Mouse (Mus musculus) CH12.LX (cell line): ENCODE results near the gene Zfp575. TPM values are rescaled to one million over a fixed set of nuclear protein-coding genes. Genes with fewer than 3 reads are reported as not detected.

Source experiments
- DNase-seq: peaks from one replicate; pipeline ENCODE4 v3.0.0-alpha.2; 2013; ENCODE audit errors: extremely low read depth
- H3K27ac ChIP-seq: 2 replicates; pipeline ENCODE4 v1.5.1; 2012; ENCODE audit warnings: low read depth, mild to moderate bottlenecking, control low read depth, moderate library complexity; ENCODE audit not compliant: insufficient read depth
- H3K27me3 ChIP-seq: replicated peaks from 2 replicates; pipeline ENCODE3; 2012; ENCODE audit warnings: inconsistent platforms
- H3K36me3 ChIP-seq, 2 experiments: replicated peaks in 1 of 2; 2 replicates each; pipeline versions ENCODE3 to v1.6.1; 2012; ENCODE audit warnings: inconsistent platforms in 1 of 2, low read length in 1 of 2, mild to moderate bottlenecking in 1 of 2, mixed read lengths in 1 of 2, moderate library complexity in 1 of 2; ENCODE audit not compliant: control insufficient read depth in 1 of 2, insufficient read depth in 1 of 2
- H3K4me1 ChIP-seq, 2 experiments: 2 replicates each; pipeline ENCODE4 v1.6.1; 2012; ENCODE audit warnings: inconsistent platforms in 1 of 2, moderate library complexity in 1 of 2; ENCODE audit not compliant: insufficient read depth in 2 of 2, control insufficient read depth in 1 of 2
- H3K4me2 ChIP-seq: 2 replicates; pipeline ENCODE4 v1.6.1; 2012; ENCODE audit warnings: low read depth, mild to moderate bottlenecking, control low read depth; ENCODE audit not compliant: poor library complexity, insufficient read depth, severe bottlenecking
- H3K4me3 ChIP-seq, 3 experiments: fragments of 150-350 bp in 1 of 3; sonication (generic) in 1 of 3; replicated peaks in 1 of 3; 2 replicates each; pipeline versions ENCODE3 to v1.5.1; 2011 to 2012; ENCODE audit warnings: low read depth in 2 of 3, low read length in 2 of 3, mild to moderate bottlenecking in 2 of 3, moderate library complexity in 2 of 3, control low read depth in 1 of 3, improper control_type of control experiment in 1 of 3, inconsistent platforms in 1 of 3, mixed read lengths in 1 of 3; ENCODE audit not compliant: poor library complexity in 1 of 3
- H3K79me2 ChIP-seq: replicated peaks from 2 replicates; pipeline ENCODE4 v1.6.1; 2012; ENCODE audit warnings: mild to moderate bottlenecking, moderate library complexity; ENCODE audit not compliant: control insufficient read depth, poor library complexity, insufficient read depth, severe bottlenecking; ENCODE audit errors: extremely low read depth
- H3K9ac ChIP-seq: 2 replicates; pipeline ENCODE4 v1.6.1; 2012; ENCODE audit warnings: low read depth, mild to moderate bottlenecking, control low read depth, moderate library complexity; ENCODE audit not compliant: insufficient read depth
- H3K9me3 ChIP-seq: replicated peaks from 2 replicates; pipeline ENCODE3; 2012; ENCODE audit warnings: low read length, inconsistent platforms, mixed read lengths
- CHD1 ChIP-seq: IDR thresholded peaks from 2 replicates; pipeline ENCODE4 v1.6.1; 2012; ENCODE audit warnings: low read depth, low read length, improper control_type of control experiment, inconsistent platforms
- CTCF ChIP-seq, 2 experiments: IDR thresholded peaks in 1 of 2; conservative IDR thresholded peaks in 1 of 2; 2 replicates each; pipeline ENCODE4 v1.5.1; 2011 to 2012; ENCODE audit warnings: low read depth in 2 of 2, low read length in 2 of 2, improper control_type of control experiment in 1 of 2, inconsistent platforms in 1 of 2, mild to moderate bottlenecking in 1 of 2, moderate library complexity in 1 of 2
- ELF1 ChIP-seq: IDR thresholded peaks from 2 replicates; pipeline ENCODE4 v1.6.1; 2014; ENCODE audit warnings: low read depth, mild to moderate bottlenecking, inconsistent platforms, low read length, improper control_type of control experiment
- EP300 ChIP-seq: IDR thresholded peaks from 2 replicates; pipeline ENCODE4 v1.6.1; 2011; ENCODE audit warnings: low read length, improper control_type of control experiment
- ETS1 ChIP-seq: conservative IDR thresholded peaks from 2 replicates; pipeline ENCODE4 v1.6.1; 2012; ENCODE audit warnings: low read depth, mild to moderate bottlenecking, inconsistent platforms, low read length, improper control_type of control experiment, moderate library complexity
- GABPA ChIP-seq: IDR thresholded peaks from 2 replicates; pipeline ENCODE4 v1.6.1; 2012; ENCODE audit warnings: low read depth, low read length, improper control_type of control experiment, inconsistent platforms; ENCODE audit not compliant: insufficient replicate concordance
- IRF4 ChIP-seq: IDR thresholded peaks from 2 replicates; pipeline ENCODE4 v1.6.1; 2014; ENCODE audit warnings: low read depth, mild to moderate bottlenecking, inconsistent platforms, low read length, improper control_type of control experiment
- JUN ChIP-seq: IDR thresholded peaks from 2 replicates; pipeline ENCODE4 v1.6.1; 2011; ENCODE audit warnings: low read depth, mild to moderate bottlenecking, low read length, improper control_type of control experiment, moderate library complexity; ENCODE audit not compliant: insufficient read depth
- JUND ChIP-seq: conservative IDR thresholded peaks from 2 replicates; pipeline ENCODE4 v1.6.1; 2011; ENCODE audit warnings: low read depth, low read length, improper control_type of control experiment
- MAZ ChIP-seq: IDR thresholded peaks from 2 replicates; pipeline ENCODE4 v1.6.1; 2012; ENCODE audit warnings: low read depth, mild to moderate bottlenecking, inconsistent platforms, low read length, improper control_type of control experiment, moderate library complexity
- MXI1 ChIP-seq: IDR thresholded peaks from 2 replicates; pipeline ENCODE4 v1.6.1; 2011; ENCODE audit warnings: mild to moderate bottlenecking, low read depth, low read length, improper control_type of control experiment
- MYC ChIP-seq: IDR thresholded peaks from 2 replicates; pipeline ENCODE4 v1.6.1; 2011; ENCODE audit warnings: low read depth, mild to moderate bottlenecking, improper control_type of control experiment, low read length
- NELFE ChIP-seq: IDR thresholded peaks from 2 replicates; pipeline ENCODE4 v1.6.1; 2011; ENCODE audit warnings: low read depth, low read length, improper control_type of control experiment
- POLR2A ChIP-seq: IDR thresholded peaks from 2 replicates; pipeline ENCODE4 v1.6.1; 2011; ENCODE audit warnings: low read depth, mild to moderate bottlenecking, improper control_type of control experiment, low read length
- POLR2AphosphoS2 ChIP-seq: IDR thresholded peaks from 2 replicates; pipeline ENCODE4 v1.6.1; 2011; ENCODE audit warnings: low read depth, low read length, improper control_type of control experiment
- RAD21 ChIP-seq: IDR thresholded peaks from 2 replicates; pipeline ENCODE4 v1.6.1; 2011; ENCODE audit warnings: low read depth, mild to moderate bottlenecking, low read length, improper control_type of control experiment, moderate library complexity
- SIN3A ChIP-seq: IDR thresholded peaks from 2 replicates; pipeline ENCODE4 v1.6.1; 2012; ENCODE audit warnings: low read length, improper control_type of control experiment, inconsistent platforms
- SMC3 ChIP-seq: IDR thresholded peaks from 2 replicates; pipeline ENCODE4 v1.6.1; 2011; ENCODE audit warnings: low read depth, low read length, improper control_type of control experiment
- TBP ChIP-seq: conservative IDR thresholded peaks from 2 replicates; pipeline ENCODE4 v1.6.1; 2011; ENCODE audit warnings: low read depth, low read length, improper control_type of control experiment
- USF1 ChIP-seq: IDR thresholded peaks from 2 replicates; pipeline ENCODE4 v1.6.1; 2014; ENCODE audit warnings: low read depth, mild to moderate bottlenecking, inconsistent platforms, low read length, improper control_type of control experiment
- USF2 ChIP-seq: conservative IDR thresholded peaks from 2 replicates; pipeline ENCODE4 v1.6.1; 2011; ENCODE audit warnings: low read depth, low read length, improper control_type of control experiment
- ZC3H11A ChIP-seq: IDR thresholded peaks from 2 replicates; pipeline ENCODE4 v1.6.1; 2012; ENCODE audit warnings: low read depth, mild to moderate bottlenecking, inconsistent platforms, low read length, improper control_type of control experiment
- ZMIZ1 ChIP-seq: IDR thresholded peaks from 2 replicates; pipeline ENCODE4 v1.6.1; 2012; ENCODE audit warnings: low read depth, mild to moderate bottlenecking, inconsistent platforms, low read length, improper control_type of control experiment
- ZNF384 ChIP-seq: IDR thresholded peaks from 2 replicates; pipeline ENCODE4 v1.6.1; 2012; ENCODE audit warnings: low read depth, low read length, improper control_type of control experiment, inconsistent platforms
- dilution Hi-C: fragments of 300-500 bp; cut with MboI; formaldehyde crosslinking; loops from 2 replicates; pipeline ENCODE4 v1.14.3; 2020; ENCODE audit warnings: low sequenced_read_pairs; ENCODE audit not compliant: extremely low pct_unique_long_range_greater_than_20kb, extremely low pct_ligation_motif_present
- in situ Hi-C: fragments of 300-500 bp; cut with MboI; formaldehyde crosslinking; loops from 3 replicates; pipeline ENCODE4 v1.14.3; 2019; ENCODE audit warnings: low sequenced_read_pairs, low pct_ligation_motif_present, low pct_unique_long_range_greater_than_20kb, mixed read lengths
- polyA plus RNA-seq: library from polyadenylated mRNA; unstranded; fragments of >175 nt; gene quantifications from 2 replicates; pipeline ENCODE4 v1.2.1, GENCODE M21; 2012; ENCODE audit warnings: low read depth; ENCODE audit not compliant: insufficient read length
- total RNA-seq, 2 experiments: library from RNA; depleted of rRNA; stranded (reverse); fragments of 300-350 nt in 1 of 2; fragments of >200 nt in 1 of 2; gene quantifications; 2 replicates each; pipeline ENCODE4 v1.2.3; 2012 to 2014

Gene Zfp575
- total and polyA plus RNA-seq, 3 experiments = 0.09 to 0.81 (median 0.14) TPM

DNA sequence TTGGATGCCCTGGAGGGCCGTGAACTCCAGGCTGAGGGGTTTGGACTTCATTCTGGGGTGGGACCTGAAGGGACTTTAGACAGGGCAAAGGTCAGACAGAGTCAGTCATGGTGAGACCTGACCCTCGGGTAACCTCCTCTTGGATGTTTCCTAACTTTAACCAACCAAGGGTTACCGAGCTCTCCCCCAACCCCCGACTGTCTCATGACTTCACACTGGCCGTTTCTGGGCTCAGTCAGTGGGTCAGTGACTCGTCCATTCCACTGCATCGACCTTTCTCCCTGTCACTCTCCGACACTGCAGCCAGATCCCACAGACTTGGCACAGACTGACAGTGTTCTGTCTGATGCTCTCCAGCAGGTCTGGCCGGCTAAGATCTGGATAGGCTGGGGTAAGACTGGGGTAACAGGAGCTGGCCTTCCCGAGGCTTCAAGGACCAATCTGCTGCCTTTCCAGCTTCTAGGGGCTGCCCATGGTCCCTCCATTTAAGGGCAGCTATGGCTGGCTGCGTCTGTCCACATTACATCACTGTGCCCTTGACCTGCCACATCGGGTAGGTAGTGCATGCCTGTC lies 13.1 kb downstream of the Zfp575 start:
- Histone ChIP-seq H3K9ac (no peak overlapping the region), H3K4me3 (no peak overlapping the region), H3K79me2 (no peaks in the 10 kb centered on the region), H3K27me3 (no peaks in the 10 kb centered on the region), H3K9me3 (peaks cover 6% of the 10 kb centered on the region), H3K4me2 (no peak overlapping the region), H3K27ac (no peak overlapping the region), H3K36me3 (peaks cover 44 to 62% of the 10 kb centered on the region in 2 experiments), H3K4me1 (peaks cover 4 to 36% of the 10 kb centered on the region in 2 experiments; a peak in 3 of 4 replicates)
- TF ChIP-seq SIN3A (no peak), MXI1 (no peak)
- in situ Hi-C loops (no loop called here), dilution Hi-C loops (no loop called here)
- no peak for DNase-seq

DNA sequence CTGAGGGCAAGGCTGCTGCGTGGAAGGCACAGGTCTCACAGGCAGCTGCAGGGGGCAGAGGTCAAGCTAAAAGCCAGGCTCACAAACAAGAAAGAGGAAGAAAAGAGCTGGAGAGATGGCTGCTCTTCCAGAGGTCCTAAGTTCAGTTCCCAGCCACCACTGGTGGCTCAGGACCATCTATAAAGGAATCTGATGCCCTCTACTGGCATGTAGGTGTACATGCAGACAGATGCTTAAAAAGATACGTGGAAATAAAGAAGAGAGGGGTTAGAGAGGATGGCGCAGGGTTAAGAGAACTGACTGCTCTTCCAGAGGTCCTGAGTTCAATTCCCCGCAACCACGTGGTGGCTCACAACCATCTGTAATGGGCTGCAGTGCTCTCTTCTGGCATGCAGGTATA lies 15.0 kb downstream of the Zfp575 start:
- in situ Hi-C loops = no loop called here
- Histone ChIP-seq H3K79me2 (no peaks in the 10 kb centered on the region), H3K9ac (no peak overlapping the region), H3K4me2 (no peak overlapping the region), H3K36me3 (peaks cover 54 to 80% of the 10 kb centered on the region in 2 experiments), H3K4me1 (peaks cover 4 to 55% of the 10 kb centered on the region in 2 experiments; a peak in 3 of 4 replicates), H3K9me3 (peaks cover 2% of the 10 kb centered on the region), H3K4me3 (no peak overlapping the region), H3K27me3 (no peaks in the 10 kb centered on the region), H3K27ac (no peak overlapping the region)
- TF ChIP-seq SIN3A (no peak), ZNF384 (no peak), MYC (no peak), CHD1 (no peak), USF2 (no peak), ZC3H11A (no peak), NELFE (no peak), RAD21 (peak; percentile 76), CTCF (conservative IDR thresholded peaks at IDR 0.05 in 1 of 2, IDR thresholded peaks at IDR 0.05 in 1 of 2; ENCODE audit: low read depth in 2 of 2, low read length in 2 of 2) (peak; percentile 19 to 78; a peak in 2 of 4 replicates), GABPA (no peak), ETS1 (no peak), JUND (no peak), TBP (no peak), POLR2A (no peak), POLR2AphosphoS2 (no peak), USF1 (no peak), MAZ (no peak), SMC3 (peak; percentile 76), JUN (no peak), EP300 (no peak), MXI1 (no peak), IRF4 (no peak), ZMIZ1 (no peak), ELF1 (no peak)
- no peak for DNase-seq
- dilution Hi-C loops = no loop called here
